Mouse (Mus musculus) heart, embryonic 15.5 days (tissue): ENCODE measurements around the gene Nynrin. TPM values are rescaled to one million over a fixed set of nuclear protein-coding genes. Genes with fewer than 3 reads are reported as not detected.

ENCODE experiments used
- ATAC-seq: fragments of 200-750 bp; cut with Nextera tagmentation; replicated peaks from 2 replicates; pipeline ENCODE4 v1.8.0; 2017; ENCODE audit warnings: low read depth, moderate TSS enrichment; ENCODE audit not compliant: insufficient number of reproducible peaks, insufficient read depth, low FRiP score
- H3K27ac ChIP-seq: fragments of 300-500 bp; sonication (generic); 2 replicates; pipeline ENCODE4 v1.5.1; 2015; ENCODE audit warnings: mild to moderate bottlenecking, inconsistent platforms
- H3K27me3 ChIP-seq: fragments of 300-500 bp; sonication (generic); 2 replicates; pipeline ENCODE4 v1.6.1; 2015; ENCODE audit warnings: inconsistent platforms
- H3K36me3 ChIP-seq: fragments of 300-500 bp; sonication (generic); 2 replicates; pipeline ENCODE4 v1.6.1; 2015; ENCODE audit warnings: mild to moderate bottlenecking, inconsistent platforms
- H3K4me1 ChIP-seq: fragments of 300-500 bp; sonication (generic); replicated peaks from 2 replicates; pipeline ENCODE4 v1.6.1; 2015; ENCODE audit warnings: inconsistent platforms
- H3K4me2 ChIP-seq: fragments of 300-500 bp; sonication (generic); 2 replicates; pipeline ENCODE4 v1.6.1; 2015; ENCODE audit warnings: inconsistent platforms, mild to moderate bottlenecking, moderate library complexity
- H3K4me3 ChIP-seq: fragments of 300-500 bp; sonication (generic); 2 replicates; pipeline ENCODE4 v1.5.1; 2015; ENCODE audit warnings: mild to moderate bottlenecking, inconsistent platforms
- H3K9ac ChIP-seq: fragments of 300-500 bp; sonication (generic); 2 replicates; pipeline ENCODE4 v1.6.1; 2015; ENCODE audit warnings: mild to moderate bottlenecking, inconsistent platforms
- H3K9me3 ChIP-seq: fragments of 300-500 bp; sonication (generic); replicated peaks from 2 replicates; pipeline ENCODE4 v1.6.1; 2016; ENCODE audit warnings: inconsistent platforms
- WGBS: fragments of 180-500 bp; shearing (Covaris S2); methylation state at CpG from one replicate; pipeline ENCODE4 v1.1.7; 2015; ENCODE audit warnings: mixed read lengths; 5-methylcytosine and 5-hydroxymethylcytosine counted together
- polyA plus RNA-seq: library from polyadenylated mRNA; unstranded; fragments of >200 nt; fragmentation: Nextera tagmentation; extraction: Ambion mirVana; gene quantifications from 2 replicates; pipeline ENCODE4 v1.2.1, GENCODE M21; 2015

Gene Nynrin
- polyA plus RNA-seq, 1 experiment from 2014 or later = 12.7 TPM

- WGBS = 2% methylated on average over 17 of the region's 37 CpGs
- peak overlapping the region; percentile 87 for H3K4me2 ChIP-seq
- ATAC-seq = no peak
- peak overlapping the region; percentile 67 for H3K4me3 ChIP-seq
- H3K27me3 ChIP-seq = peaks cover 18% of the 10 kb centered on the region
- H3K9me3 ChIP-seq = no peaks in the 10 kb centered on the region
- peak overlapping the region; percentile 95 for H3K27ac ChIP-seq
- no peaks in the 10 kb centered on the region for H3K36me3 ChIP-seq
- H3K9ac ChIP-seq = peak overlapping the region; percentile 63
- H3K4me1 ChIP-seq = peaks cover 51% of the 10 kb centered on the region
Observed at GRCm38 (mm10) chr14:55825216-55826051, 28.4 kb upstream of the Nynrin start.

DNA sequence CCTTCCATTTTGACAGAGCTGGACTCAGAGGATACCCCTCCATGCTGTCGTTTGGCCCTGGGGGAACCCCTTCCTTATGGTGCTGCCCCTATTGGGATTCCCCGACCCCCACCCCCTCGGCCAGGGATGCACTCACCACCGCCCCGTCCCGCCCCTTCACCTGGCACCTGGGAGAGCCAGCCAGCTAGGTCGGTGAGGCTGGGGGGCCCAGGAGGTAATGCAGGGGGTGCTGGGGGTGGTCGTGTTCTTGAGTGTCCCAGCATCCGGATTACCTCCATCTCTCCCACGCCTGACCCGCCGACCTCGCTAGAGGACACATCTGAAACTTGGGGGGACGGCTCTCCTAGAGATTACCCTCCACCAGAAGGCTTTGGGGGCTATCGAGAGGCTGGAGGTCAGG, 27.7 kb upstream of the Nynrin start:
- Histone ChIP-seq H3K9me3 (no peaks in the 10 kb centered on the region), H3K27me3 (peaks cover 18% of the 10 kb centered on the region), H3K4me3 (peak overlapping the region; percentile 67), H3K4me2 (peak overlapping the region; percentile 87), H3K4me1 (peaks cover 51% of the 10 kb centered on the region), H3K9ac (peak overlapping the region; percentile 63; the same call in 1 of the 2 replicates), H3K27ac (no peak overlapping the region), H3K36me3 (no peaks in the 10 kb centered on the region)
- no peak for ATAC-seq
- WGBS = 4% methylated on average over 15 of the region's 15 CpGs

DNA sequence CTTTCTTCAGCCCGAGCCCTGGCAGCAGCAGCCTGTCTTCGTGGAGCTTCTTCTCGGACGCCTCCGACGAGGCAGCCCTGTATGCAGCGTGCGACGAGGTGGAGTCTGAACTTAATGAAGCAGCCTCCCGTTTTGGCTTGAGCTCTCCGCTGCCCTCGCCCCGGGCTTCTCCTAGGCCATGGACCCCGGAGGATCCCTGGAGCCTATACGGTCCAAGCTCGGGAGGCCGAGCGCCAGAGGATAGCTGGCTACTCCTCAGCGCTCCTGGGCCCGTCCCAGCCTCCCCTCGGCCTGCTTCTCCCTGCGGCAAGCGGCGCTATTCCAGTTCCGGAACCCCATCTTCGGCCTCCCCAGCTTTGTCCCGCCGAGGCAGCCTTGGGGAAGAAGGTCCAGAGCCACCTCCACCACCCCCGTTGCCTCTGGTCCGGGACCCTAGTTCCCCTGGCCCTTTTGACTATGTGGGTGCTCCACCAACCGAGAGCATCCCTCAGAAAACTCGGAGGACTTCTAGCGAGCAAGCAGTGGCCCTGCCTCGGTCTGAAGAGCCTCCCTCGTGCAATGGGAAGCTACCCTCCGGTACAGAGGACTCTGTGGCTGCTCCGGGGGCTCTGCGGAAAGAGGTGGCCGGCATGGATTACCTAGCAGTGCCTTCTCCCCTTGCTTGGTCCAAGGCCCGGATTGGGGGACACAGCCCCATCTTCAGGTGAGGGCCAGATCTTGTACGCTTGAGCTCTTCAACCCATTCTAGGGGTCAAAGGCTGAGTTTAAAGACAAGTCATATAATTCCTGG, 27.1 kb upstream of the Nynrin start:
- 21% methylated on average over 41 of the region's 41 CpGs for WGBS
- Histone ChIP-seq H3K4me1 (peaks cover 51% of the 10 kb centered on the region), H3K4me2 (peak overlapping the region; percentile 87), H3K4me3 (peak overlapping the region; percentile 67), H3K9me3 (no peaks in the 10 kb centered on the region), H3K27me3 (peaks cover 18% of the 10 kb centered on the region), H3K36me3 (no peaks in the 10 kb centered on the region), H3K27ac (no peak overlapping the region), H3K9ac (peak overlapping the region; percentile 63; the same call in 1 of the 2 replicates)
- no peak for ATAC-seq

DNA sequence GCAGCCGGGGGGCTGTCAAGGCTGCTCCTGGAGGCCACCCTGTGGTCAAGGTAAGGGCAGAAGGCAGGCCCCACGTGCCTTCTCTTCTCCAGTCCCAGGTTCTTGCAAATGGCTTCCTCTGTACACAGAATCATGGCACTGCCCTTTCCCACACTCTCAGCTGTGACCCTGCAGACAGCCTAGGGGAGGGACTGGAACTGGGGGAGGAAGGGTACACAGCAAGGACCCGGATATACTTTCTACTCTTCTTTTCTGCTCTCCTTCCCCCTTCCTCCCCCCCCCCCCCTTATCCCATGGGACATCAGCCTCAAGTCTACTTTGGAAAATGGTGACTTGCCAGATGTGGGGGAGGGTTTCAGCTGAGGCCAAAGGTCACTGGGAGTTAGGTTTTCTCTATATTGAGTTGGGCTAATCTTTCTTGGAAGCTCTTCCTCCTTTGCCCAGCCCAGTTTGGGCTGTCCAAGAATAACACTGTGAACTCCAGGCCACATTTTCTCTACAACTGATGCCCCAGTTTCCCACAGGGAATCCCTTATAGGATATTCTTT, 25.0 kb upstream of the Nynrin start:
- ATAC-seq = no peak
- Histone ChIP-seq H3K4me3 (no peak overlapping the region), H3K9me3 (no peaks in the 10 kb centered on the region), H3K4me2 (0 out of 2 replicates have a peak overlapping the region, but pooled peaks have one; percentile 6), H3K4me1 (peaks cover 45% of the 10 kb centered on the region), H3K9ac (no peak overlapping the region), H3K27me3 (peaks cover 21% of the 10 kb centered on the region), H3K27ac (peak overlapping the region; percentile 17; the same call in 1 of the 2 replicates), H3K36me3 (no peaks in the 10 kb centered on the region)
- WGBS = 57% methylated on average over 3 of the region's 3 CpGs

- 90% methylated on average over 16 of the region's 16 CpGs for WGBS
- H3K4me1 ChIP-seq = peaks cover 43% of the 10 kb centered on the region
- no peak overlapping the region for H3K4me2 ChIP-seq
- H3K27me3 ChIP-seq = peaks cover 21% of the 10 kb centered on the region
- no peaks in the 10 kb centered on the region for H3K9me3 ChIP-seq
- no peak overlapping the region for H3K4me3 ChIP-seq
- no peak overlapping the region for H3K9ac ChIP-seq
- ATAC-seq = no peak
- H3K36me3 ChIP-seq = no peaks in the 10 kb centered on the region
- H3K27ac ChIP-seq = no peak overlapping the region
Observed at GRCm38 (mm10) chr14:55829854-55830253, 24.0 kb upstream of the Nynrin start.

DNA sequence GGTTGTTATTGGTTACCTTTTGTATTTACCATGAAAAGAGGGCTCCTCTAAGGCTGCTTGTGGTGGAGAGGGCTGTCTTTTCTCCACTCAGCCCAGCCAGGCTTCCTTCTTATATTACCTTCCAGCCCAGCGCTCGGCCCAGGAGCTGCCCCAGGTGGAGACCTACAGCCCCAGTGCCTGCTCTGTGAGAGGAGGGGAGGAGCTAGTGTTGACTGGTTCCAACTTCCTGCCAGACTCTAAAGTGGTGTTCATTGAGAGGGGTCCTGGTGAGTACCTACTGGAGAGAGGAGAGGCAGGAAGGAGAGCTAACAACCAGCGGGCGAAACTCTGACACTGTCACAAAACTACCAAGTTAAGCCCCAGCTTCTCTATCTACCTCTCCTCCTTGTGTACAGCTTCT, 23.5 kb upstream of the Nynrin start:
- 68% methylated on average over 4 of the region's 4 CpGs for WGBS
- peaks cover 42% of the 10 kb centered on the region for H3K4me1 ChIP-seq
- no peaks in the 10 kb centered on the region for H3K36me3 ChIP-seq
- H3K27me3 ChIP-seq = peaks cover 17% of the 10 kb centered on the region
- no peak overlapping the region for H3K4me3 ChIP-seq
- H3K27ac ChIP-seq = no peak overlapping the region
- no peak for ATAC-seq
- no peak overlapping the region for H3K4me2 ChIP-seq
- no peaks in the 10 kb centered on the region for H3K9me3 ChIP-seq
- H3K9ac ChIP-seq = no peak overlapping the region

GRCm38 (mm10) chr14:55833126-55833525, 20.7 kb upstream of the Nynrin start:
- peaks cover 24% of the 10 kb centered on the region for H3K4me1 ChIP-seq
- no peaks in the 10 kb centered on the region for H3K36me3 ChIP-seq
- WGBS = 79% methylated on average over 4 of the region's 4 CpGs
- ATAC-seq = no peak
- H3K4me3 ChIP-seq = no peak overlapping the region
- H3K9ac ChIP-seq = no peak overlapping the region
- H3K4me2 ChIP-seq = no peak overlapping the region
- H3K9me3 ChIP-seq = no peaks in the 10 kb centered on the region
- no peak overlapping the region for H3K27ac ChIP-seq
- 0 out of 2 replicates have a peak, but pooled peaks cover 3% of the 10 kb centered on the region for H3K27me3 ChIP-seq

- H3K9me3 ChIP-seq = no peaks in the 10 kb centered on the region
- H3K36me3 ChIP-seq = no peaks in the 10 kb centered on the region
- no peak overlapping the region for H3K4me3 ChIP-seq
- H3K27ac ChIP-seq = no peak overlapping the region
- 0 out of 2 replicates have a peak, but pooled peaks cover 3% of the 10 kb centered on the region for H3K27me3 ChIP-seq
- no peak overlapping the region for H3K4me2 ChIP-seq
- WGBS = 75% methylated on average over 5 of the region's 5 CpGs
- H3K9ac ChIP-seq = no peak overlapping the region
- peaks cover 14% of the 10 kb centered on the region for H3K4me1 ChIP-seq
- no peak; the same call in 1 of the 2 replicates for ATAC-seq
Observed at GRCm38 (mm10) chr14:55834808-55835533, 18.8 kb upstream of the Nynrin start.

- no peak overlapping the region for H3K27ac ChIP-seq
- peaks cover 14% of the 10 kb centered on the region for H3K4me1 ChIP-seq
- no peaks in the 10 kb centered on the region for H3K9me3 ChIP-seq
- 90% methylated on average over 5 of the region's 5 CpGs for WGBS
- no peaks in the 10 kb centered on the region for H3K36me3 ChIP-seq
- no peak for ATAC-seq
- H3K27me3 ChIP-seq = no peaks in the 10 kb centered on the region
- no peak overlapping the region for H3K4me3 ChIP-seq
- H3K4me2 ChIP-seq = no peak overlapping the region
- no peak overlapping the region for H3K9ac ChIP-seq
Observed at GRCm38 (mm10) chr14:55838312-55838711, 15.5 kb upstream of the Nynrin start.

DNA sequence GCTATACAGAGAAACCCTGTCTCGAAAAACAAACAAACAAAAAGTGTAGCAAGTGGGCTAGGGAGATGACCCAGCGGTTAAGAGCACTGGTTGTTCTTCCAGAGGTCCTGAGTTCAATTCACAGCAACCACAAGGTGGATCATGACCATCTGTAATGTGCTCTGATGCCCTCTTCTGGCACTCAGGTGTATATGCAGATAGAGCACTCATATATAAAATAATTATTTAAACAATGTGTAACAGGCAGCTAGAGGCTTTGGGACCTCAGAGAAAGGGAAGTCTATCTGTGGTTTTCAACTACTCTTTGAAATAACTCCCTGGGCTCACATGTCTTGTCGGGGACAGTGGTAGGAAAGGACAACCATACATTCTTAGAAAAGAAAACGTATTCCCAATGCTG, 15.1 kb upstream of the Nynrin start:
- Histone ChIP-seq H3K27me3 (no peaks in the 10 kb centered on the region), H3K9me3 (no peaks in the 10 kb centered on the region), H3K4me2 (no peak overlapping the region), H3K4me3 (no peak overlapping the region), H3K36me3 (no peaks in the 10 kb centered on the region), H3K9ac (no peak overlapping the region), H3K27ac (no peak overlapping the region), H3K4me1 (peaks cover 14% of the 10 kb centered on the region)
- no peak for ATAC-seq
- WGBS = 86% methylated on average over 4 of the region's 4 CpGs
